Mouse (Mus musculus) hindbrain, embryonic 15.5 days (tissue): Measurements from ENCODE around the gene Spc24. TPM values are rescaled to one million over a fixed set of nuclear protein-coding genes. Genes with fewer than 3 reads are reported as not detected.

Experiments used
- ATAC-seq: fragments of 200-750 bp; cut with Nextera tagmentation; 2 replicates; pipeline ENCODE4 v1.8.0; 2017; ENCODE audit warnings: low read depth, moderate number of reproducible peaks, moderate TSS enrichment; ENCODE audit not compliant: low FRiP score
- H3K27ac ChIP-seq: fragments of 300-500 bp; sonication (generic); replicated peaks from 2 replicates; pipeline ENCODE4 v1.5.1; 2015; ENCODE audit warnings: mild to moderate bottlenecking, inconsistent platforms
- H3K27me3 ChIP-seq: fragments of 300-500 bp; sonication (generic); 2 replicates; pipeline ENCODE4 v1.6.1; 2015; ENCODE audit warnings: control low read depth, inconsistent platforms
- H3K36me3 ChIP-seq: fragments of 300-500 bp; sonication (generic); 2 replicates; pipeline ENCODE4 v1.6.1; 2015; ENCODE audit warnings: control low read depth, inconsistent platforms
- H3K4me1 ChIP-seq: fragments of 300-500 bp; sonication (generic); replicated peaks from 2 replicates; pipeline ENCODE4 v1.6.1; 2015; ENCODE audit warnings: control low read depth, inconsistent platforms
- H3K4me2 ChIP-seq: fragments of 300-500 bp; sonication (generic); 2 replicates; pipeline ENCODE4 v1.6.1; 2015; ENCODE audit warnings: moderate library complexity, mild to moderate bottlenecking, inconsistent platforms
- H3K4me3 ChIP-seq: fragments of 300-500 bp; sonication (generic); 2 replicates; pipeline ENCODE4 v1.5.1; 2015; ENCODE audit warnings: mild to moderate bottlenecking, inconsistent platforms
- H3K9ac ChIP-seq: fragments of 300-500 bp; sonication (generic); 2 replicates; pipeline ENCODE4 v1.6.1; 2015; ENCODE audit warnings: inconsistent platforms
- H3K9me3 ChIP-seq: fragments of 300-500 bp; sonication (generic); 2 replicates; pipeline ENCODE4 v1.6.1; 2016; ENCODE audit warnings: control low read depth, inconsistent platforms
- WGBS: fragments of 180-500 bp; shearing (Covaris S2); methylation state at CpG from one replicate; pipeline ENCODE4 v1.1.7; 2015; 5-methylcytosine and 5-hydroxymethylcytosine counted together
- polyA plus RNA-seq: library from polyadenylated mRNA; unstranded; fragments of >200 nt; fragmentation: Nextera tagmentation; extraction: Ambion mirVana; gene quantifications from 2 replicates; pipeline ENCODE4 v1.2.1, GENCODE M21; 2015

Gene Spc24
- polyA plus RNA-seq, 1 experiment from 2014 or later = 26.4 TPM

DNA sequence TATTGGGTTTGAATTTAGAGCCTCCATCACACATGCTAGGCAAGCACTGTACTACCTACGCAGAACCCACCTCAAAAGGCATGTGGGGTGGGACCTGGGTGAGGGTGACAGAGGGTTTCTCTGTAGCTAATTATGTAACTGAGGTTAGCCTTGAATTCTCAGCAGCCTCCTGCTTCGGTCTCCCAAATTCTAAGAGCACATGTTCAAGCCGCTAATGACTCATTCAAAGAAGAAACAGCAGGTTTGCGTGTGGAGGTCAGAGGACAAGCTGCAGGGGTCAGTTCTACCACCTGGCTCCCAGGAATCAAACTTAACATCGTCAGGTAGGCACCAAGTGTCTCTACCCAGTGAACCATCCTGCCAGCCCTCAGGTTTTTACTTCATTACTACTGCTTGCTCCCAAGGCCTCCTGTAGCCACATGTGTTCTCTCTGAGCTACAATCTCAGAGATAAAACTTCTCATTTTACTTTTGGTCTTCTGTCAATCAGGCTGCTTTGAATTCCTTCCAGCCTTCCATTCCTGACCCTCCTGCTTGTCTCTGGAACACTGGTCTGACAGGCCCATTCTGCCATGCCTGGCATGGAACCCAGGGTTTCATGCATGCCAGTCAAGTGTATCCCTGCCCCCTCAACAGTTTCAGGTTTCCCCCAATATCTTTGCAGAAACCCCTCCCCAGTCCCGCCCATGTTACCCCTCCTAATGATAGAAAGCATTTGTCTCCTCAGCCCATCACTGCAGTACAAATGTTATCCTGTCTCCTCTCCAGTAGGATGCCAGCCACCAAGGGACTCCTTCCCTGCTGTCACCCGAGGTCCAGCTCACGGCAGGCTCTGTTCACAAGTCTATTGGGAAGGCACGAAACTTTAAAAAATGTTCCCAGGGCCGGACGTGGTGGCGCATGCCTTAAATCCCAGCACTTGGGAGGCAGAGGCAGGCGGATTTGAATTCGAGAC lies 1.2 kb downstream of the Spc24 start:
- no peak for ATAC-seq
- Histone ChIP-seq H3K27me3 (no peaks in the 10 kb centered on the region), H3K36me3 (no peaks in the 10 kb centered on the region), H3K27ac (no peak overlapping the region), H3K9ac (no peak overlapping the region), H3K4me2 (peak overlapping the region; percentile 97), H3K4me3 (peak overlapping the region; percentile 61), H3K9me3 (no peaks in the 10 kb centered on the region), H3K4me1 (peaks cover 15% of the 10 kb centered on the region)
- 59% methylated on average over 14 of the region's 14 CpGs for WGBS

DNA sequence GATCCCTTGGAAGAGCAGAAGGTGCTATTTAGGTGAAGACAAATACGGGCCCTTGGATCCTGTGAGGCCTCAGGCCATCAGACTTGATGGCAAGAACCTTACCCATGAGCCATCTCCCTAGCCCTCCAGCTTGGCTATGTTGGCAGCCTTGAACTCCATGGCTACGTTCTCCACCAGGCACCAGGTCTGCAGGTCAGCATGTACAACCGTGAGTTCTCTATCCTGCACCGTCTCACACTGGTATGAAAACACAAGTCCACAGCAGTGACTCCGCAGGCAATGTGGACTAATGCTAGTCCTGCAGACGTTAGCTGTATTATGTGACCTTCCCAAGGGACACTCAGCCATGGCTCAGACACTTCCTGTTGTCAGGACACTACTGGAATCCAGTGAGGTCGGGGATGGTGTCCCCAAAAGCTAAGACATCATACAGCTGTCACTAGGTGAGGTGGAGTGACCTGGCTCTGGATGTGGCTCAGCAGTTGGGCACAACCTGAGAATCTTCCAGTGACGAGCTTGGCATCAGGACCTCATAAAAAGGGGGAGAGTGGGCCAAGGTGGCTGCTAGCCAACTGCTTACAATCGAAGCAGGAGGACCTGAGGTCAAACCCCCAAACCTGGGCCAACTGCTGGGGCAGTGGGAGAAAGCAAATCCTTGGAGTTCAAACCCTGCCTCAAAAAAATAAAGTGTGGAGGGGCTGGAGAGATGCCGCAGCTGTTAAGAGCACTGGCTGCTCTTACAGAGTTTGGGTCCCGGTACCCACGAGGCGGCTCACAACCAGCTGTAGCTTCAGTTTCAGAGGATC lies 5.4 kb downstream of the Spc24 start:
- Histone ChIP-seq H3K27ac (no peak overlapping the region), H3K27me3 (no peaks in the 10 kb centered on the region), H3K9me3 (no peaks in the 10 kb centered on the region), H3K36me3 (no peaks in the 10 kb centered on the region), H3K4me1 (peaks cover 8% of the 10 kb centered on the region), H3K4me2 (no peak overlapping the region), H3K9ac (no peak overlapping the region), H3K4me3 (no peak overlapping the region)
- 76% methylated on average over 13 of the region's 13 CpGs for WGBS
- ATAC-seq = no peak

DNA sequence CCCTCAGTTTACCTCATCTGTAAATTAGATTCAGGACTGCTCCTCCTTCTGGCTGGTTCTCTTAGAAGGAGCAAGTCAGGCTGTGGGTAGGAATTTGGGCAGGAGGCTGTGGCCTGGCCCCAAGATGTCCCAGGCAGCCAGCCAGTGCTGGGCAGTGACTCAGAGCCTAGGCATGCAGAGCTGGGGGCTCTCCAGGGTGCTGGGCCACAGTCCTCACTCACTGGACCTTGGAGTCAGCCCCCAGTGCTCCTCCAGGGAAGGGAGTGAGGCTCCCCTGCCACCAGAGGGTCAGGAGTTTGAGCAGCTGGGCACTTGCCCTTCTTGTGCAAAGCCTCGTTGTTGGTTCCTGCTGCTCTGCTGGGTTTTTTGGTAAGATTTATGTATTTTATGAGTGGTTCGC lies 6.1 kb downstream of the Spc24 start:
- H3K27me3 ChIP-seq = no peaks in the 10 kb centered on the region
- no peak overlapping the region for H3K4me2 ChIP-seq
- no peak overlapping the region for H3K27ac ChIP-seq
- no peak for ATAC-seq
- peaks cover 6% of the 10 kb centered on the region for H3K36me3 ChIP-seq
- WGBS = 81% methylated on average over 2 of the region's 2 CpGs
- no peaks in the 10 kb centered on the region for H3K9me3 ChIP-seq
- 0 out of 2 replicates have a peak, but pooled peaks cover 1% of the 10 kb centered on the region for H3K4me1 ChIP-seq
- H3K9ac ChIP-seq = no peak overlapping the region
- no peak overlapping the region for H3K4me3 ChIP-seq

DNA sequence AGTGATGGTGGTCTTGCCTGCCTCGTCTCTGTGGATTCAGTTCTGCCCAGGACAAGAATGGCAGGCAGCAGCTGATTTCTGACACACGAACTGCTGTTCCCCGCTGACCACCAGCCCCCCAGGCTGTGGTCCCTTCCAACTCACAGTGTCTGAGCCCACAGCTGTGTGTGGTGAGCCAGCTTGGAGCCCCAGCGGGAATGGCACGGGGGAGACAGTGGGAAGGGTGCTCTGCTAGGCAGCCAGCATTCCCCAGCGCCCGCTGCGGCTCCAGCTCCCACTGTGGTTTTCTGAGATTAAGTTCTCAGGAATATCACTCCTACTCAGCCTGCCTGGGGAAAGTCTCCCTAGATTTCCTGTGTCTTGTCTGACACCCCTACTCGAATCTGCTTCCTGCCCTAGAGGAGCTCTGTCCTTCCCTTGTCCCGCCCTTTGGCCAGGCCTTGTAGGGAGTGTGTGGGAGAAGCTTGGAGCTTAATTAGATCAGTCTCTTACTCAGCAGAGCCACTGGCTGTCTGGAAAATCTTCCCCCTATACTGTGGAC lies 7.8 kb downstream of the Spc24 start:
- ATAC-seq = no peak
- WGBS = 63% methylated on average over 10 of the region's 10 CpGs
- H3K36me3 ChIP-seq = peaks cover 15% of the 10 kb centered on the region
- no peak overlapping the region for H3K4me2 ChIP-seq
- no peaks in the 10 kb centered on the region for H3K9me3 ChIP-seq
- H3K4me3 ChIP-seq = no peak overlapping the region
- no peaks in the 10 kb centered on the region for H3K4me1 ChIP-seq
- H3K27ac ChIP-seq = no peak overlapping the region
- H3K27me3 ChIP-seq = no peaks in the 10 kb centered on the region
- H3K9ac ChIP-seq = no peak overlapping the region

DNA sequence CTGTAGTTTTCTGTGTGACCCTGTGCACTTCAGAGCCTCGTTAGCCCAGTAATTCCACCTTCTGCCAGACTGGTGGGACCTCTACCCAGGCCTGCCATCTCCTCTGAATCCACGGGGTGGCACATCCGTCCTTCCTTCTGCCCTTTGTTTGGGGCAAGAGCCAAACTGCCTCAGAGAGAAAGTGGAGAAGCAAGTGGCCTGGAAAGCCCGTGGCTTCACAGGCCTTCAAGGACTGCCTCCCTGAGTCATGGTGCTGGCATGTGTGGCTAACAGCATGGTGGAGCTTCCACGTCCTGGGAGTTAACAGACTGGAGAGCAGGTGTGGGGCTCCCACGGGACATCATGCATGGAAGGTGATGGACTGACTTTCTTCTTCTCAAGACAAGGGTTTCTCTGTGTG lies 8.8 kb downstream of the Spc24 start:
- ATAC-seq = no peak
- WGBS = 68% methylated on average over 6 of the region's 6 CpGs
- H3K27ac ChIP-seq = no peak overlapping the region
- H3K36me3 ChIP-seq = peaks cover 25% of the 10 kb centered on the region
- H3K27me3 ChIP-seq = no peaks in the 10 kb centered on the region
- no peaks in the 10 kb centered on the region for H3K4me1 ChIP-seq
- H3K9me3 ChIP-seq = no peaks in the 10 kb centered on the region
- H3K4me2 ChIP-seq = no peak overlapping the region
- no peak overlapping the region for H3K4me3 ChIP-seq
- H3K9ac ChIP-seq = no peak overlapping the region

DNA sequence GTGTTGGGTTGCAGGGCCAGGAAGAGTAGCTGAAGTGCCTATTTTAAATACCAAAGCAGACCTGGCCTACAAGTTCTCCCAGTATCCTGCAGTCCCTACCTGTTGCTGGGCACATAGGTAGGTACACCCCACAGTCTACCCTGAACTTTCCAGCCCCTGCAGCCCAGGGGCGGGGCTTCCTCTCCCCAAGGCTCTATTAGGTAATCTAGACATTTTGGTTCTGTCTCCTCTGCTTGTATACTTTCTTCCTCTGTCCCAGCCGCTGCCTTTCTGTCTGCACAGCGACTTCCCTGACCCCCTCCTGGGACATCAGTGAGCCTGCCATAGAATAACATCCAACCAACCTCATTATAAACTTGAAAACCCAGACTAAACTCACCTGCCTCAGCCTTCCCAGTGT lies 9.7 kb downstream of the Spc24 start:
- H3K9ac ChIP-seq = no peak overlapping the region

DNA sequence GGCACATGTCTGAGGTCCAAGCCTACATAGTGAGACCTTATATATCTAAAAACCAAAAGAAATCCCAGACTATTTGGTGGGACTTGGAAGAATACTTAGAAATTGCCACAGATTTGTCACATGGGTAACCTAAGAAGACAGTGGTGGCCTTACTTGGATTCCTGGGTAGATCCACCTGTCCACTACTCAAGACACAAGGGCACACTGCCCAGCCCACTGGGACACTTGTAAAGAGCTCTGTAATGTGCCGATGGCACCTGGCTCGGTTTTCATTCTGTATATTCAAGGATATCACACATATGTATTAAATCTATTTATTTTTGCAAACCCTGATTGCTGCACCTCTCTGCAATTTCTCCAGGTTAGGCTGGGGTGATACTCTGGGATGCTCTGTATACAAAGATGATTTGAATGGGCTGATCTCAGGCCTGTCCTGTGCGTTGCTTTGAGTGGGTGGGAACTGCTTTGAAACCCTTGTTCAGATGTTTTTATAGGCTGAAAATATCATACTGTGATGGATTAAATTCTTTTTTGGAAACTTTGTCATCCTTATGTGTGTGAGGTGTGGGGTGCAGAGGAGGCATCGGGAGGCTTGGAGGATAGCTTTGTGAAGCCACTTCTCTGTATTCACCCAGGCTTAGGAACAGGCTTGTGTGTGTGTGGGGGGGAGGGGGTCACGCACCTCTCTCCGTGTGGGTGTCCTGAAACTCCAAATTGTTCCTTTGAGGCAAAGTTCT lies 10.6 kb downstream of the Spc24 start:
- Histone ChIP-seq H3K4me2 (no peak overlapping the region), H3K27ac (no peak overlapping the region), H3K9ac (no peak overlapping the region), H3K4me1 (no peaks in the 10 kb centered on the region), H3K9me3 (no peaks in the 10 kb centered on the region), H3K4me3 (no peak overlapping the region), H3K36me3 (peaks cover 41% of the 10 kb centered on the region), H3K27me3 (no peaks in the 10 kb centered on the region)
- no peak for ATAC-seq
- 91% methylated on average over 6 of the region's 6 CpGs for WGBS

More for the DNA sequence above, 9.7 kb downstream of the Spc24 start:
- Histone ChIP-seq H3K27me3 (no peaks in the 10 kb centered on the region), H3K4me3 (no peak overlapping the region), H3K9me3 (no peaks in the 10 kb centered on the region), H3K27ac (no peak overlapping the region), H3K4me2 (no peak overlapping the region), H3K36me3 (peaks cover 34% of the 10 kb centered on the region), H3K4me1 (no peaks in the 10 kb centered on the region)
- ATAC-seq = no peak
- 68% methylated on average over 3 of the region's 3 CpGs for WGBS

DNA sequence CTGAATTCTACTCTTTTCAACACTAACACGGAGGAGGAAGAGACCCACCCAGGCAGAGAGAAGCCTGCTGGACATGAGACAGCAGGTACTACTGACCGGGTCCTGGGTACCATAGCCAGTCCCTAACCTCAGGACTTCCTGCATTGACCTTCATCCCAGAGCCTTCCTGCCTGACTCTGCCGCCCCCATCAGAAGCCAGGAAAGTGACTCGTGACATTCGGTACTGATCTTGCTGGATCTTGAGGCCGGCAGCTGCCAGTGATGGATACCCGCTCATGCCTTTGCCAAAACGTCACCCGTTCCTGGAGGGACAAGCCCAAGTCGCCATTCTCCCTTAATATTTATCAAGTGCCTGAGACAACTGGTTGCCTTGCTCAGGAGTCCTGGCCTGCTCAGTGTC lies 11.6 kb downstream of the Spc24 start:
- no peak overlapping the region for H3K9ac ChIP-seq
- no peak overlapping the region for H3K4me2 ChIP-seq
- H3K9me3 ChIP-seq = no peaks in the 10 kb centered on the region
- H3K4me3 ChIP-seq = no peak overlapping the region
- peaks cover 51% of the 10 kb centered on the region for H3K36me3 ChIP-seq
- peak overlapping the region; percentile 47 for H3K27ac ChIP-seq
- no peak for ATAC-seq
- no peaks in the 10 kb centered on the region for H3K27me3 ChIP-seq
- no peaks in the 10 kb centered on the region for H3K4me1 ChIP-seq
- WGBS = 88% methylated on average over 10 of the region's 10 CpGs

DNA sequence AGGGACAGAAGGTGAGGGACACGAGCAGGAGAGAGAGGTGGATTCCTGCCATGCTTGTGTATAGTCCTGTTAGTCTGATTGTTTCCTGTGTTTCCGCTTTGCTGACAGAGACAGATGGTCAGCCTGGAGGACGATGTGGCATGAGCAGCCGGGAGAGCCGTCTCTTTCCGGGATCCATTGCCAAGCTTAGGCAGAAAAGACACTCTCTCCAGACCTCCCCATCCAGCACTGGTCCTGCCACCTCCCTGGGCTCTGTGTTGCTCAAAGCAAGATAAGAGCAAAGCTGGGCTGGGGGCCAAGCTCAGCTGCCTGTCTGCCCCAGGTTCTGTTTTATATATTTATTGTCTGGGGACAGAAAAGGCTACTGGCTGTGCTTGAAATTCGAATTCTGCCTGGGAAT lies 12.1 kb downstream of the Spc24 start:
- H3K27me3 ChIP-seq = no peaks in the 10 kb centered on the region
- H3K27ac ChIP-seq = peak overlapping the region; percentile 47
- no peak overlapping the region for H3K9ac ChIP-seq
- no peak for ATAC-seq
- no peaks in the 10 kb centered on the region for H3K9me3 ChIP-seq
- H3K4me1 ChIP-seq = no peaks in the 10 kb centered on the region
- no peak overlapping the region for H3K4me2 ChIP-seq
- WGBS = 46% methylated on average over 7 of the region's 7 CpGs
- peaks cover 52% of the 10 kb centered on the region for H3K36me3 ChIP-seq
- H3K4me3 ChIP-seq = no peak overlapping the region

DNA sequence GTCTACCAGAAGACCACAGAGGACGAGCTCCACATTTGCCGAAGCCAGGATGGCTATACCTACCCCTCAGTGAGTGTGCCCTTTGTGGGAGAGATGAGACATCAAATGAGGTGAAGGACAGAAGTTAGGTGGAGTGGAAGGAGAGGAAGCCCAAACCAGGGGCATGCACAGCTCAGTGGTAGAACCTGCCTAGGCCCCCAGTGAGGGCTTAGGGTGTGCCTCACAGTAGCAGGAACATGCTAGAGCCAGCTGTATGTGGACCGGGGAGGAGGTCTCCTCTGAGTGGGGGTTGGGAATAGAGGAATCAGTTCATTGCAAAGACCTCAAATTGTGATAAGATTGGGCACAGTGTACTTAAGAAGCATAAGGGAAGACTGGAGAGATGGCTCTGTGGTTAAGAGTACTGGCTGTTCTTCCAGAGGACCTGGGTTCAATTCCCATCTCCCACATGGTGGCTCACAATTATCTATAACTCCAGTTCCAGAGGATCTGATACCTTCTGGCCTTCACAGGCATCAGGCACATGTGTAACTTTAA lies 12.8 kb downstream of the Spc24 start:
- H3K27ac ChIP-seq = 0 out of 2 replicates have a peak overlapping the region, but pooled peaks have one; percentile 15
- H3K4me3 ChIP-seq = no peak overlapping the region
- peaks cover 59% of the 10 kb centered on the region for H3K36me3 ChIP-seq
- H3K4me2 ChIP-seq = no peak overlapping the region
- no peak for ATAC-seq
- H3K9me3 ChIP-seq = no peaks in the 10 kb centered on the region
- no peaks in the 10 kb centered on the region for H3K4me1 ChIP-seq
- 89% methylated on average over 3 of the region's 3 CpGs for WGBS
- H3K27me3 ChIP-seq = no peaks in the 10 kb centered on the region
- no peak overlapping the region for H3K9ac ChIP-seq

DNA sequence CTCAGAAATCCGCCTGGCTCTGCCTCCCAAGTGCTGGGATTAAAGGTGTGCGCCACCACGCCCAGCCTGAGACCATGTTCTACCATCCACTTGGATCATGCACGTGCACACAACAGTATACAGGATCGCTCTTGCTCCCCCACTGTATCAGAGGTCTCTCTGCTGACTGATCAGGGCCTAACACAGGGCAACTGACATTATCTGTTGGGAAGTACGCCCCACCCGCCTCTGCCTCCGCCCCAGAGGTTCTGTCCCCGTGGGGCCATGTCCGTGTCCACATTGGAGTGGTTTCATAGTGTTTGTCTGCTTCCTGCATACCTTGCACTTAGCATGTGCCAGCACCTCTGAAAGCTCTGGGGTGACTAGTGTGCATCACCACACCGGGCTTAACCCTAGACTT lies 18.6 kb downstream of the Spc24 start:
- no peak overlapping the region for H3K9ac ChIP-seq
- ATAC-seq = no peak
- H3K27me3 ChIP-seq = no peaks in the 10 kb centered on the region
- no peak overlapping the region for H3K4me2 ChIP-seq
- no peak overlapping the region for H3K4me3 ChIP-seq
- no peaks in the 10 kb centered on the region for H3K4me1 ChIP-seq
- H3K9me3 ChIP-seq = no peaks in the 10 kb centered on the region
- H3K27ac ChIP-seq = no peak overlapping the region
- WGBS = 98% methylated on average over 11 of the region's 11 CpGs
- peaks cover 90% of the 10 kb centered on the region for H3K36me3 ChIP-seq
